Mouse (Mus musculus): ENCODE results near the gene Vars. TPM values are rescaled to one million over a fixed set of nuclear protein-coding genes. Genes with fewer than 3 reads are reported as not detected.

Vars gene
- polyA plus RNA-seq, 1 experiment from 2014 or later = 171 TPM

DNA sequence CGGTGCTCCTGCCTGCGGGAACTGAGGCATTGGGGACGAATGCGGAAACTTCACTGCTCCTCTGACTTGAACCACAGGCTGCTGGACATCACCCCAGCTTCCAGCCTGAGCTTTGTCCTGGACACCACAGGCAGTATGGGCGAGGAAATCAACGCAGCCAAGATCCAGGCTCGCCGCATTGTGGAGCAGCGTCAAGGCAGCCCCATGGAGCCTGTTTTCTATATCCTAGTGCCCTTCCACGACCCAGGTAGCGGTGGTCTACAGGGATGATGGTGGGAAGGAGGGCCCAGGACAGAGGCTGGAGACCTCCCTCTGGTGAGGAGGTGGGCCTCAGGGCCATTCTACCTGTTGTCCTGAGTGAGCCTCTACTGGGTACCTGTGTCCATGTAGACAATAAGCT is 19.1 kb downstream of the Vars start:
- Histone ChIP-seq H3K27me3 (no peaks in the 10 kb centered on the region), H3K4me3 (replicated peaks) (no peak overlapping the region), H3K4me2 (no peak overlapping the region), H3K9me3 (no peaks in the 10 kb centered on the region), H3K27ac (no peak overlapping the region), H3K4me1 (replicated peaks) (peaks cover 9% of the 10 kb centered on the region), H3K9ac (replicated peaks) (no peak overlapping the region), H3K36me3 (peaks cover 24% of the 10 kb centered on the region)
- 76% methylated on average over 11 of the region's 11 CpGs for WGBS
- ATAC-seq (ENCODE audit: insufficient number of reproducible peaks, insufficient read depth, low FRiP score, low TSS enrichment, low read depth) = no peak

DNA sequence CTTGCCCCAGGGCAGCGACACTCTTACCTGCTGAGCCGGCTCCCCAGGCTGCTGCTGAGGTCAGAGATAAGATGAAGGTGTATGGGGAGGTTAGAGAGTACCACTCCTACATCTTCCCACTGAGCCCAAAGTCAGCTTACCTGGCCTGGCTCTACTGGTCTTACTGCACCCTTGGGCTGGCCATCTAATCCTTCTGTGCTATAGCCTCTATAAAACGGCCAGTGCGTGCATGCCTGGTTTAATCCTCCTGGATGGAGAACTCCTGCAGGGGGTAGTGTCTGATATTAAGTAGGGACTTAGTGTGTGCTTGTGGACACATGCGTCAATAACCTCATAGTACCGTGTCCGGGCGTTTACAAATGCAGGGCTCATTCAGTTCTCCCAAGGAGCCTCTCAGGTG is 19.8 kb downstream of the Vars start:
- whole genome bisulfite sequencing = 86% methylated on average over 8 of the region's 8 CpGs
- H3K4me3 ChIP-seq (replicated peaks) = no peak overlapping the region
- H3K27me3 ChIP-seq = no peaks in the 10 kb centered on the region
- no peak overlapping the region for H3K9ac ChIP-seq (replicated peaks)
- H3K27ac ChIP-seq = no peak overlapping the region
- H3K9me3 ChIP-seq = no peaks in the 10 kb centered on the region
- no peak overlapping the region for H3K4me2 ChIP-seq
- ATAC-seq (ENCODE audit: insufficient number of reproducible peaks, insufficient read depth, low FRiP score, low TSS enrichment, low read depth) = no peak
- H3K4me1 ChIP-seq (replicated peaks) = peaks cover 9% of the 10 kb centered on the region
- H3K36me3 ChIP-seq = peaks cover 17% of the 10 kb centered on the region

DNA sequence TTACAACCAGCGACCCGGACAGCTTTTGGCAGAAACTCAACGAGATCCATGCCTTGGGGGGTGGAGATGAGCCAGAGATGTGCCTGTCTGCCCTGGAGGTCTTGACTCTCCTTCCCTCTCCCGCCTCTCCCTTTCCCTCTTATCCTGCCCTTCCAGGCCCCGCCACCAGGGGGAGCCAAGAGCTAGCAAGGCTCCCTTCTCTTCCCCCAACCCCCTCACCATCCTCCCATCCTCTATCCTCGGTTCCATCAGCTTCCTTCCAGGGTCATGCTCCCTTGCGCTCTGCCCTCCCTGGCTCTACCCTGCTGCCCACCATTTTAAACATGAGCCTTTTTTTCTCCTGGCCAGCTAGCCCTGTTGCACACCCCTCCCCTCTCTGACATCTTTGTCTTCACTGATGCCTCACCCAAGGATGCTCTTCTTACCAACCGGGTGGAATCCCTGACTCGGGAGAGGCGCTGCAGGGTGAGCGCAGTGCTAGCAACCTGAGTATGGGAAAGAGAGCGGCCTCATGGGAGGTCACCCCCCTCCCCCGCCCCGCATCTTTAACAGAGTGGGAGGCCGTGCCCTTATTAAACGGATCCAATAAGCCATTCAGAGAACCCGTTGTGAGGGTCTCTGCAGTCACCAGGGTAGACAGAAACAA is 20.5 kb downstream of the Vars start:
- WGBS = 19% methylated on average over 17 of the region's 17 CpGs
- Histone ChIP-seq H3K9ac (replicated peaks) (no peak overlapping the region; the same call in 1 of the 2 replicates), H3K36me3 (peaks cover 10% of the 10 kb centered on the region), H3K9me3 (no peaks in the 10 kb centered on the region), H3K4me2 (peak overlapping the region; percentile 33), H3K4me1 (replicated peaks) (peaks cover 13% of the 10 kb centered on the region), H3K27ac (0 out of 2 replicates have a peak overlapping the region, but pooled peaks have one; percentile 45), H3K4me3 (replicated peaks) (peak overlapping the region; percentile 14; the same call in 1 of the 2 replicates), H3K27me3 (no peaks in the 10 kb centered on the region)
- ATAC-seq (ENCODE audit: insufficient number of reproducible peaks, insufficient read depth, low FRiP score, low TSS enrichment, low read depth) = 0 out of 2 replicates have a peak, but pooled peaks have one; percentile 27

DNA sequence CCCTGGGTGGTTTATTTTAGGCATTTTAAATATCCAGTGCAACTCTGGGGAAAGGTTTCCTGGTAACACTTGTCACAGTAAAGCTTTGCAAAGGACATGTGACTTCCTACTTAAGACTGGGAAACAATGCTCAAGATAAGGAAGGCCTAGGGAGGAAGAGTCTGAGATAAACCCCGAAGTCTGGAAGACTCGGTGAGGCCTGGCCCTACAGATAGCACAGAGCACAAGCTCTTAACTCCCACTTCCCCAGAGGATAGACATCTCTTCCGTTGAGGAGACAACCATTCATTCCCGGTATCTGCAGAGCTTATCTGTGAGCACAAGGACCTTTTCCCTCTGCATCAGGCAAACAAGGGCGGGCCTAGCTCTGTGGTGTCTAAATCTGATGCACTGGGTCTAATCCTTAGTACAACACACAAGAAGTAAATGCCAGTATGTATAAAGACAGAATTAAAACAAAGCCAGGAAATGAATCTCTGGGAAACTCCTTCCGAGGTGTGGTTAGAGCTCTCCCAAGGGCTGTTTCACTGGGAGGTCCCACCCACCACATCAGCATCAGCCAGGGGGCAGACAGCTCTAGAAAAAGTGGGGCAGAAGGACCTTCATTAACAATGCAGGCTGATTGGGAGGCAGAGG is 21.2 kb downstream of the Vars start:
- ATAC-seq (ENCODE audit: insufficient number of reproducible peaks, insufficient read depth, low FRiP score, low TSS enrichment, low read depth) = no peak
- Histone ChIP-seq H3K27ac (no peak overlapping the region), H3K27me3 (no peaks in the 10 kb centered on the region), H3K4me1 (replicated peaks) (peaks cover 14% of the 10 kb centered on the region), H3K4me3 (replicated peaks) (no peak overlapping the region), H3K4me2 (no peak overlapping the region), H3K36me3 (peaks cover 3% of the 10 kb centered on the region; the same call in 1 of the 2 replicates), H3K9ac (replicated peaks) (no peak overlapping the region; the same call in 1 of the 2 replicates), H3K9me3 (no peaks in the 10 kb centered on the region)
- WGBS = 74% methylated on average over 6 of the region's 6 CpGs

DNA sequence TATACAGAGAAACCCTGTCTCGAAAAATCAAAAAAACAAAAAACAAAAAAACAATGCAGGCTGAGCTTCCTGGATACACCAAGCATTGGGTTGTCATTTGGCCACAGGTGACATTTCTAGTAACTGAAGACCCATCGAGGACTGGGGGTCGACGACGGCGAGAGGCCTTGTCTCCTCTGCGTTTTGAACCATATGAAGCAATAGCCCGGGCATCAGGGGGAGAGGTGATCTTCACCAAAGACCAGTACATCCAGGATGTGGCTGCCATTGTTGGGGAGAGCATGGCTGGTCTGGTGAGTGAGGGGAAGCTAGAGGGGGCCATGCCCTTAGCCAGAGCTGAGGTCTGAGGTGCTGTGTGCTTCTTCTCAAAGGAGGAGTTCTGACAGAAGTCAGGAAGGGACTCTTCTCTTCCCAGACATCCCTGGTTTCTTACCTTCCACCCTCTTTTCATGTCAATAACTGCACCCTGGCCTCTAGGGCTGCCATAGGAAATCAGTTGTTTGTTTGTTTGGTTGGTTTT is 21.8 kb downstream of the Vars start:
- Histone ChIP-seq H3K27ac (no peak overlapping the region), H3K4me1 (replicated peaks) (peaks cover 20% of the 10 kb centered on the region)
- 94% methylated on average over 8 of the region's 8 CpGs for WGBS

DNA sequence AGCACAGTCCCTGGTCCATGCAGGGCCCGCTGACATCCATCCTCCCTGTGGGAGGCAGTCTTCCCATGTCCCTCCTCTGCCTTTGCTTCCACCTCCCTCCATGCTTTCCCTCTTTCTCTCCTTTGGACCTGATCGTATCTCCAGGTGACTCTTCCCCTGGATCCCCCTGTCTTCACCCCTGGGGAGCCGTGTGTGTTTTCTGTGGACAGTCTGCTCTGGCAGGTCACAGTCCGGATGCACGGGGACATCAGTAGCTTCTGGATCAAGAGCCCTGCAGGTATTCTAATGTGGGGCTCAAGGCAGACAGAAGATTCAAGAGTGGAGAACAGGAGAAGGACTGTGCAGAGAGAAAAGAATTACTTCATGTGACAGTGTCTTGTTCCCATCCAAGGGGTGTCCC is 22.4 kb downstream of the Vars start:
- no peak for ATAC-seq (ENCODE audit: insufficient number of reproducible peaks, insufficient read depth, low FRiP score, low TSS enrichment, low read depth)
- peaks cover 20% of the 10 kb centered on the region for H3K4me1 ChIP-seq (replicated peaks)
- H3K36me3 ChIP-seq = no peaks in the 10 kb centered on the region
- no peaks in the 10 kb centered on the region for H3K27me3 ChIP-seq
- H3K4me3 ChIP-seq (replicated peaks) = no peak overlapping the region
- no peaks in the 10 kb centered on the region for H3K9me3 ChIP-seq
- no peak overlapping the region for H3K4me2 ChIP-seq
- H3K27ac ChIP-seq = no peak overlapping the region
- 0 out of 2 replicates have a peak overlapping the region, but pooled peaks have one; percentile 0 for H3K9ac ChIP-seq (replicated peaks)
- WGBS = 80% methylated on average over 5 of the region's 5 CpGs

More for the DNA sequence above, 21.8 kb downstream of the Vars start:
- H3K36me3 ChIP-seq = no peaks in the 10 kb centered on the region
- no peaks in the 10 kb centered on the region for H3K9me3 ChIP-seq
- H3K4me2 ChIP-seq = no peak overlapping the region
- no peak overlapping the region for H3K4me3 ChIP-seq (replicated peaks)
- no peak for ATAC-seq (ENCODE audit: insufficient number of reproducible peaks, insufficient read depth, low FRiP score, low TSS enrichment, low read depth)
- H3K27me3 ChIP-seq = no peaks in the 10 kb centered on the region
- H3K9ac ChIP-seq (replicated peaks) = no peak overlapping the region

DNA sequence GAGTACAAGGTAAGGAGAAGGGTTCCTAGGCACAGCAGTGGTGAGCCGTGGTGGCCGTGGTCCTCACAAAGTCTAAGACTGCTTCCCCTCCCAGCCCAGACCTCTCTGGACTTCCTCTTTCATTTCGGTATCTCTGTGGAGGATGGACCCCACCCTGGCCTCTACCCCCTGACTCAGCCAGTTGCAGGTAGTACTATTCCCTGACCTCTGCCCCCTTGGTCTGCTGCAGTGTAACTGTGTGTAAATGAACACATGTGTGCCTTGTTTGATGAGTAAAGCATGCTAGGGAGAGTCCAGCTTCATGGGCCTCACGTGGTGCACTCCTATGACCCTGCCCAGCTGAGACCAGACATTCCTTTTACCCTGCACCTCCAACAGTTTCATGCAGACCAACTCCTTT is 23.0 kb downstream of the Vars start:
- Histone ChIP-seq H3K36me3 (no peaks in the 10 kb centered on the region), H3K27ac (no peak overlapping the region), H3K4me2 (no peak overlapping the region), H3K27me3 (no peaks in the 10 kb centered on the region), H3K9me3 (no peaks in the 10 kb centered on the region), H3K4me1 (replicated peaks) (peaks cover 20% of the 10 kb centered on the region), H3K9ac (replicated peaks) (no peak overlapping the region), H3K4me3 (replicated peaks) (no peak overlapping the region)
- no peak for ATAC-seq (ENCODE audit: insufficient number of reproducible peaks, insufficient read depth, low FRiP score, low TSS enrichment, low read depth)
- WGBS = 71% methylated on average over 4 of the region's 4 CpGs

DNA sequence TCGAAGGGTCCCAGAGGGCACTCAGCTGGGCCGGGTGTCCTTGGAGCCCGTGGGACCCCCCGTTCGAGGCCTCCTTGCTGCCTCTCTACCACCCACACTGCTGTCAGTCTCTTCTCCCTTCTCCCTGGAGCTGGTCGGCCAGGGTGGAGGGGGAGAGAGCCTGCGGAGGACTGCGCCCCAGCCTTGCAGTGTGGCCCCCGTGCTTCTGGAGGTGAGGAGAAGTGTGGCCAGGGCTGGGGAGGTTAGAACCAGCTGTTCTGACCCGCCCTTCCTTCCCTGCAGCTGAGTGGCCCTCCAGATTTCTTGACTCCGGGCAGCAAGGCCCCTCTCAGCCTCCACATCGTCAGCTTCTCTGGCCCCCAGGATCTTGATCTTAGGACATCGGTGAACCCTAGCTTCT is 23.5 kb downstream of the Vars start:
- Histone ChIP-seq H3K4me3 (replicated peaks) (no peak overlapping the region), H3K4me1 (replicated peaks) (peaks cover 20% of the 10 kb centered on the region), H3K36me3 (no peaks in the 10 kb centered on the region), H3K27me3 (no peaks in the 10 kb centered on the region), H3K4me2 (no peak overlapping the region), H3K27ac (no peak overlapping the region), H3K9ac (replicated peaks) (peak overlapping the region; percentile 45; the same call in 1 of the 2 replicates), H3K9me3 (no peaks in the 10 kb centered on the region)
- 82% methylated on average over 13 of the region's 13 CpGs for whole genome bisulfite sequencing
- no peak for ATAC-seq (ENCODE audit: insufficient number of reproducible peaks, insufficient read depth, low FRiP score, low TSS enrichment, low read depth)

DNA sequence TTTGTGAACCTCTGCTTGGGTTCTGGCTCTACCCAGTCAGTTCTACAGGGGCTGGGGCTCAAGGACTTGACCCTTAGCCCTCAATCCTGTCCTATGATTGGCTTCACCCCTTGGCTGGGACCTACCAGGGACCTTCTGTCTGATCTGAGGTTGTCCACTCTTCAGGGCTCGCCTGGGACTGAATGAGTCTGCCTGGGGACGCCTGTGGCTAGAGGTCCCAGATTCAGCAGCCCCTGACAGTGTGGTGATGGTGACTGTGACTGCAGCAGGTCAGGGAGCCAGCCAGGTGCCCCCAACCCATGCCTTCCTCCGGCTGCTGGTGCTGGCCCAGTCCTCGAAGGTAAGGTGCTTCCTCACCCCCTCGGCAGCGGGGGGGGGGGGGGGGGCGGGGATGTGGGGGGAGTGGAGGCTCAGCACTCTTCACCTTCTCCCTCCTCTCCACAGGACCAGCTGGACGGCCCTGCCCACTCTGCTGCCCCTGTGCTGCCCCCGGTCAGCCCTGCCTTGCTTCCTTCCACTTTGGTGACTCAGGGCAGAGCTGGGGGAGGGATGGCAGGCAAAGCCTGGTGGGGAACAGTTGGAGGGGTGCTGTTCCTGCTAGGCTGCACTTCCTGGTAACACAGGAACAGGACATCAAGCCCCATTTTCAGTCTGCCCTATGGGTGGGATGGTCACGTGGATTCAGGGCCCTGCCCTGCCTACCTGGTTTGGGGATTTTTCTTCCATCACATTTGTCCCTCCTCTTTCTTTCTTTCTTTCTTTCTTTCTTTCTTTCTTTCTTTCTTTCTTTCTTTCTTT is 24.1 kb downstream of the Vars start:
- H3K27me3 ChIP-seq = no peaks in the 10 kb centered on the region
- H3K4me2 ChIP-seq = no peak overlapping the region
- WGBS = 62% methylated on average over 9 of the region's 10 CpGs
- H3K36me3 ChIP-seq = no peaks in the 10 kb centered on the region
- no peaks in the 10 kb centered on the region for H3K9me3 ChIP-seq
- H3K9ac ChIP-seq (replicated peaks) = peak overlapping the region; percentile 45; the same call in 1 of the 2 replicates
- H3K4me3 ChIP-seq (replicated peaks) = no peak overlapping the region
- no peak for ATAC-seq (ENCODE audit: insufficient number of reproducible peaks, insufficient read depth, low FRiP score, low TSS enrichment, low read depth)
- peaks cover 24% of the 10 kb centered on the region for H3K4me1 ChIP-seq (replicated peaks)
- no peak overlapping the region for H3K27ac ChIP-seq

DNA sequence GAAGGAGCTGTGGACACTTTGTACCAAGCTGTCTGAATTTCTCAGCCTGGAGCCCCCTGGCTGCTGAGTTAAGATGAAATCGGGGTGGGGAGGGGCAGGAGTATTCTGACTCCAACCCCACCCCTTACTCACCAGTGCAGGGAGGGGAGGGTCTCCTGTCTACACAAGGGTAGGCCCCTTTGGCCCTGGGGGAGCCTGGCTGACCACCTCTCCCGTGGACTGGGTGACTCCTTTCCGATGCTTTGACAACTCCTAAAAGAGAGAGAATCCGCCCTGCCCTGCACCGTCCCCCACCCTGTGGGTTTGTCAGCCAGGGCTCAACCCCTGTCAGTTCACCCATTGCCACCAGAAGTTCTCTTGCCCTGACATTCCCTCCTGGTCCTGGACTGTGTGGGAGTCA is 25.4 kb downstream of the Vars start:
- H3K4me3 ChIP-seq (replicated peaks) = no peak overlapping the region
- H3K9ac ChIP-seq (replicated peaks) = no peak overlapping the region
- no peaks in the 10 kb centered on the region for H3K27me3 ChIP-seq
- no peaks in the 10 kb centered on the region for H3K36me3 ChIP-seq
- peaks cover 23% of the 10 kb centered on the region for H3K4me1 ChIP-seq (replicated peaks)
- H3K9me3 ChIP-seq = no peaks in the 10 kb centered on the region
- no peak overlapping the region for H3K4me2 ChIP-seq
- WGBS = 84% methylated on average over 5 of the region's 5 CpGs
- H3K27ac ChIP-seq = no peak overlapping the region; the same call in 1 of the 2 replicates
- no peak for ATAC-seq (ENCODE audit: insufficient number of reproducible peaks, insufficient read depth, low FRiP score, low TSS enrichment, low read depth)

Data from limb, embryonic 12.5 days (tissue).